Mouse (Mus musculus) testis, adult 2 months (tissue): ENCODE measurements around the gene Speg.

Experiments
- CTCF ChIP-seq: fragments of 200-500 bp; IDR thresholded peaks from 2 replicates; pipeline ENCODE4 v1.5.1; 2012; ENCODE audit warnings: low read depth, mild to moderate bottlenecking, inconsistent platforms, low read length, moderate library complexity; ENCODE audit not compliant: control insufficient read depth, insufficient read depth, insufficient replicate concordance
- POLR2A ChIP-seq: fragments of 200-500 bp; IDR thresholded peaks from 2 replicates; pipeline ENCODE4 v1.6.1; 2012; ENCODE audit warnings: low read depth, mild to moderate bottlenecking, inconsistent platforms, low read length, moderate library complexity; ENCODE audit not compliant: control insufficient read depth

- TF ChIP-seq CTCF = no peak
- no peak for TF ChIP-seq POLR2A
These were observed 34.6 kb upstream of the Speg start for GRCm38 (mm10) chr1:75340519-75340918.
